Mouse (Mus musculus) embryonic facial prominence, embryonic 10.5 days (tissue): Measurements from ENCODE around the gene Htra3. TPM values are rescaled to one million over a fixed set of nuclear protein-coding genes. Genes with fewer than 3 reads are reported as not detected.

Experiments
- DNase-seq: peaks from one replicate; pipeline ENCODE4 v3.0.0-alpha.2; 2017; ENCODE audit warnings: low spot score
- H3K27ac ChIP-seq: fragments of 300-500 bp; sonication (generic); replicated peaks from 2 replicates; pipeline ENCODE4 v1.5.1; 2016; ENCODE audit warnings: mild to moderate bottlenecking
- H3K27me3 ChIP-seq: fragments of 300-500 bp; sonication (generic); replicated peaks from 2 replicates; pipeline ENCODE4 v1.6.1; 2016; ENCODE audit warnings: low read depth, mild to moderate bottlenecking; ENCODE audit not compliant: poor library complexity, severe bottlenecking
- H3K36me3 ChIP-seq: fragments of 300-500 bp; sonication (generic); replicated peaks from 2 replicates; pipeline ENCODE4 v1.6.1; 2016; ENCODE audit warnings: mild to moderate bottlenecking, moderate library complexity
- H3K4me1 ChIP-seq: fragments of 300-500 bp; sonication (generic); 2 replicates; pipeline ENCODE4 v1.6.1; 2016
- H3K4me3 ChIP-seq: fragments of 300-500 bp; sonication (generic); 2 replicates; pipeline ENCODE4 v1.5.1; 2016; ENCODE audit warnings: mild to moderate bottlenecking, moderate library complexity
- H3K9me3 ChIP-seq: fragments of 300-500 bp; sonication (generic); 2 replicates; pipeline ENCODE4 v1.6.1; 2016; ENCODE audit warnings: mild to moderate bottlenecking
- WGBS: fragments of 180-500 bp; shearing (Covaris S2); methylation state at CpG from one replicate; pipeline ENCODE4 v1.1.7; 2016; 5-methylcytosine and 5-hydroxymethylcytosine counted together
- polyA plus RNA-seq: library from polyadenylated mRNA; unstranded; fragments of >200 nt; fragmentation: Nextera tagmentation; extraction: Ambion mirVana; gene quantifications from 2 replicates; pipeline ENCODE4 v1.2.1, GENCODE M21; 2016

Htra3 gene
- polyA plus RNA-seq, 1 experiment from 2014 or later, result 4.2 TPM

DNA sequence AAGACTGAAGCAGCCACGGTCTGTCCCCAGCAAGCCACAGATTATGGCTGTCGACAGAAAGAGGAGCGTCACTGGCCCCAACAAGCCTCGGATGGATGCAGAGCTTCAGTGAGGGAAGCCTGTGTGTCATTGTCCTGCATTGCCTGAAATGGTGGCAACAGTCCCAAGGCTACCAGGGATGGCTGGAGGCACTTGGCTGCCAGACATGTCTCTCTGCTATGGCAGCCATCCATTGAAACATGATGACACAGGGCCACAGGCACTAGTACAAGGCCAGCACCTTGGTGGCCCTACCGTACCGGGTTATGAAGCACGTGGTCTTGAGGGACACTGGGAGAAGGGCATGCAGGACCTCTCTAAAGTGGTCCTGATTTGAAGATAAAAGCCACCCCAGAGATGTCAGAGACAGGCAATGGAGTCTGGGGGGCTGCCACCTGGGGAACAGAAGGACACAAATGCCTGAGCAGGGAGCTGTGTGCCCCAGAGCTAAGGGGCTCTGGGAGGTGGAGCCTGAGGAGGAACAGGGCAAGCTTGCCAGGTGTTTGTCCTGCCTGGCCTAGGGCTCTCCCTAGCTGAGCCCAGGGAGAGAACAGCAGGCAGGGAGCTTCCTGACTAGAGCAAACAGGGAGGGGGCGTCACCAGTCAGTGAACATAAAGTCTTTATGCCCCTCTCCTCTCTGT, 11.0 kb upstream of the Htra3 start:
- peaks cover 55% of the 10 kb centered on the region for H3K4me1 ChIP-seq
- no peak overlapping the region for H3K4me3 ChIP-seq
- H3K9me3 ChIP-seq, result no peaks in the 10 kb centered on the region
- no peaks in the 10 kb centered on the region for H3K27me3 ChIP-seq
- 89% methylated on average over 8 of the region's 8 CpGs for WGBS
- no peak overlapping the region; the same call in 1 of the 2 replicates for H3K27ac ChIP-seq
- DNase-seq, result no peak
- no peaks in the 10 kb centered on the region for H3K36me3 ChIP-seq

DNA sequence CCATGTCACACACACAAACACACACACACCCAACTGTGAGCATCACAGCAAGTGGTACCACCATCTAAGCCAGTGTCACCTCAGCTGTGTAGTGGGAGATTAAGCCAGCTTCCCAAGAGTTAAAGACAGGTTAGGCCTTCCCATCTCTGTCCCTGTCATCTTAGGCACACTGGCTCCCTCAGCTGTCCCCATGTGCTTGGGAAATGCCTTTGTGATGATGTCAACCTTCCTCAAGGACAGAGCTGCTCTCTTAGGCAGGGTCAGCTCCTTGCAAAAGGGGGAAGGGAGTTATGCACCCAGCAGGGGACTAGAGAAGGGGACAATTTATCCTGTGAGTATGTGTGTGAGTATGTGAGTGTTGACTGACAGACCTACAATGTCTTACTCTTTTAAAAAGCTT, 9.8 kb upstream of the Htra3 start:
- Histone ChIP-seq H3K4me1 (peaks cover 55% of the 10 kb centered on the region), H3K36me3 (no peaks in the 10 kb centered on the region), H3K27ac (0 out of 2 replicates have a peak overlapping the region, but pooled peaks have one; percentile 6), H3K9me3 (no peaks in the 10 kb centered on the region), H3K4me3 (no peak overlapping the region), H3K27me3 (no peaks in the 10 kb centered on the region)
- no peak for DNase-seq

- Histone ChIP-seq H3K36me3 (no peaks in the 10 kb centered on the region), H3K27ac (no peak overlapping the region), H3K27me3 (no peaks in the 10 kb centered on the region), H3K4me1 (peaks cover 58% of the 10 kb centered on the region), H3K9me3 (no peaks in the 10 kb centered on the region), H3K4me3 (no peak overlapping the region)
- no peak for DNase-seq
- 81% methylated on average over 2 of the region's 2 CpGs for WGBS
These were observed 9.3 kb upstream of the Htra3 start for GRCm38 (mm10) chr5:35688851-35689250.

DNA sequence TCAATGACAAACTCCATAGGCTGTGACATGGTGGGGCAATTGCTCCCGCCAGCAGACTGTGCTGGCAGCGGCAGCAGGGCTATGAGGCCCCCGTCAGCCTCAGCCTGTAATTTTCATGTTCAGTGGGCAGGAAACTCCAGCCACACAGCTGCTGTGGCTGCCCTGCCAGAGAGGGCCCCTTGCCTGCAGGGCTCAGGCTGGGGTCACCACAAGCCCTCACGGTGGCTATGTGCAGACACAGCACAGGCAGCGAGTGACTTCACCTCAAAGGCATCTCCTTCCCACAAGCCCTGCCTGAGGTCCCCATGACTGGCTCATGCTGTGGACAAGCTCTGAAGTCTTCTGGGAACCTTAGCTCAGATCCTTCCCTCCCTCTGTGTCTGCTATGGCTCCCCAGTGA, 7.5 kb upstream of the Htra3 start:
- Histone ChIP-seq H3K4me3 (no peak overlapping the region), H3K27ac (peak overlapping the region; percentile 41; the same call in 1 of the 2 replicates)
- DNase-seq, result peak; percentile 45

DNA sequence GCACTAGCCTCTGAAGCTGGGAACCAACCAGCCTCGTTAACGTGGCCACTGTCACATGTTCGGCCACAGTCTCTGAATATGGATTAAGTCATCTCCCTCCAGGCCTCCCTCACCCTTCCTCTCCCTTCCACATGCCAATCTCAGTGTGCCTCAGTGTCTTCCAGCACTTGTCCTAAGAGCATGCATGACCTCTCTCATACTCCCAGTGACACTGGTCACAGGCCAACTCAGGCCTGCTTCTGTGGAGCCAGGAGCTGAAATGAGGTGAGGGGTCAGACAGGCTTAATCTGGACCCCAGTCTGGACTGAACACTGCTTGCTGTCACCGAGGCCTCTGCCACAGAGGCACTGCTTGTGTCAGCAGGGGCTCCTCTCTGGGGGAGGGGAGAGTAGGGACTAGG, 6.8 kb upstream of the Htra3 start:
- Histone ChIP-seq H3K4me3 (no peak overlapping the region), H3K27ac (0 out of 2 replicates have a peak overlapping the region, but pooled peaks have one; percentile 12), H3K9me3 (no peaks in the 10 kb centered on the region), H3K4me1 (peaks cover 42% of the 10 kb centered on the region), H3K36me3 (no peaks in the 10 kb centered on the region), H3K27me3 (peaks cover 4% of the 10 kb centered on the region)
- WGBS, result 76% methylated on average over 4 of the region's 4 CpGs
- no peak for DNase-seq

More for the DNA sequence above, 7.5 kb upstream of the Htra3 start:
- H3K36me3 ChIP-seq, result no peaks in the 10 kb centered on the region
- 53% methylated on average over 5 of the region's 5 CpGs for WGBS
- no peaks in the 10 kb centered on the region for H3K9me3 ChIP-seq
- H3K27me3 ChIP-seq, result no peaks in the 10 kb centered on the region
- H3K4me1 ChIP-seq, result peaks cover 49% of the 10 kb centered on the region

GRCm38 (mm10) chr5:35685079-35685478, 5.5 kb upstream of the Htra3 start:
- H3K4me3 ChIP-seq, result no peak overlapping the region
- no peaks in the 10 kb centered on the region for H3K36me3 ChIP-seq
- peaks cover 29% of the 10 kb centered on the region for H3K4me1 ChIP-seq
- no peak overlapping the region for H3K27ac ChIP-seq
- peaks cover 17% of the 10 kb centered on the region for H3K27me3 ChIP-seq
- no peak for DNase-seq
- WGBS, result 68% methylated on average over 3 of the region's 3 CpGs
- no peaks in the 10 kb centered on the region for H3K9me3 ChIP-seq

DNA sequence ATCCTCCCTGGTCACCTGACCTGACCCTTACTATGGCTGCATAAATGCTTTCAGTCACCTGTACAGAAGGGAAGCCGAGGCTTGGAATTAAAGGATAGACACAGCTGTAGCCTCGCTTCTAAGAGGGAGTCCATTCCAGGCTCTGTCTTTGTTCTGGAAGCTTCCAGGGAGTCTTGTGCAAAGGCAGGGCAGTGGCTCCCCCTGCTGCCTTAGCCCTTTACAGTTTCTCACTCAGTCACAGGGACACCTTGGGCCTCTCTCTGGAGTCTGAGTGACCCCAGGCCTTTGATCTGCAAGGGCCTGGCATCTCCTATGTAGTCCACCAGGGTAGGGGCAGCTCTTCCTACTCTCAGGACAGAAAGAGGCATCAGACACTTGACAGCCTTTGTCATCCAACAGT, 1.4 kb upstream of the Htra3 start:
- Histone ChIP-seq H3K36me3 (no peaks in the 10 kb centered on the region), H3K4me1 (peaks cover 18% of the 10 kb centered on the region), H3K9me3 (no peaks in the 10 kb centered on the region), H3K27me3 (peaks cover 58% of the 10 kb centered on the region), H3K27ac (no peak overlapping the region), H3K4me3 (no peak overlapping the region)
- DNase-seq, result no peak
- 71% methylated on average over 2 of the region's 2 CpGs for WGBS

DNA sequence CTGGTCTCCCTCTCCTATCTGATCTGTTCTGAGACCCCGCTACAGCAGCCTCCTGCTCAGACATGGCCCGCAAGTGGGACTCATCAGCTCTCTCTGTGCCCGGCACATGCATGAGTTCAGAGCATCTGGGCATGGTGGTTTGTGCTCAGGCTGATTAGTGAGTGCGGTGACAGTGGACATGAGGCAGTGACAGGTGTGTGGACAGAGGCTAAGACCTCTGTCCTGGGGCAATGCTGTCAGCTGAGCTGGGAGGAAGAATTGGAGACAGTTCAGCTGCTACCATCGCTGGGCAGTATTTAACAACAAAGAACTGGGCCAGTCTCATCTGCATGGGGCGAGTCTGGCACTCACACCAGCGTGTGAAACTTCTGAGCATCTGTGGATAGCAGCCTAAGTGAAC, 2.6 kb downstream of the Htra3 start:
- no peak for DNase-seq
- H3K9me3 ChIP-seq, result no peaks in the 10 kb centered on the region
- no peak overlapping the region for H3K27ac ChIP-seq
- peaks cover 38% of the 10 kb centered on the region for H3K4me1 ChIP-seq
- H3K36me3 ChIP-seq, result no peaks in the 10 kb centered on the region
- H3K4me3 ChIP-seq, result no peak overlapping the region
- H3K27me3 ChIP-seq, result peaks cover 61% of the 10 kb centered on the region
- 90% methylated on average over 7 of the region's 7 CpGs for WGBS

DNA sequence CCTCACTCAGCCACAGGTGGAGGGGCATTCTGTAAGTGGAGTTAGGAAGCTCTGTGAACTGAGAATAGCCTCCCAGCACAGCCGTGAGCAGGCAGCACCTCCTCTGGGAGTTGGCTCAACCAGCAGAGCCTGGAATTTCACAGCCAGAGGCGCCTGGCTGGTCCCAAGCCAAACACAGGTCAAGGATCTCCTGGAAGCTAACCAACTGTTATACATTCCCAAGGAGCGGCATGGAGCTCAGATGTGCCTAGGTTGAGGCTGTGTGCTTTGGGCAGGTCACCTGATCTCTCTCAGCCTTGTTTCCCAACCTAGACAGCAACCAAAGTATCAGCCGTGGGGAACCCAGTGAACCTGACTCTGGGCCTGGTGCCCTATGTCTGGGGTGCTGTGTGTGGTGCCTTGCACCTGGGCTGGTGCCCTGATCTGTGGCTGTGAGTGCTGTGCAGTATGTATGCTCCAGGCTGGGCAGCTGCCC, 5.5 kb downstream of the Htra3 start:
- H3K4me3 ChIP-seq, result no peak overlapping the region
- peaks cover 63% of the 10 kb centered on the region for H3K4me1 ChIP-seq
- whole genome bisulfite sequencing, result 57% methylated on average over 4 of the region's 4 CpGs
- H3K36me3 ChIP-seq, result no peaks in the 10 kb centered on the region
- peaks cover 34% of the 10 kb centered on the region for H3K27me3 ChIP-seq
- no peaks in the 10 kb centered on the region for H3K9me3 ChIP-seq
- peak overlapping the region; percentile 65 for H3K27ac ChIP-seq
- no peak for DNase-seq

- DNase-seq, result no peak
- no peak overlapping the region for H3K4me3 ChIP-seq
- no peaks in the 10 kb centered on the region for H3K9me3 ChIP-seq
- peaks cover 66% of the 10 kb centered on the region for H3K4me1 ChIP-seq
- 58% methylated on average over 7 of the region's 7 CpGs for WGBS
- no peaks in the 10 kb centered on the region for H3K36me3 ChIP-seq
- peak overlapping the region; percentile 79 for H3K27ac ChIP-seq
- H3K27me3 ChIP-seq, result peaks cover 24% of the 10 kb centered on the region
These were observed 6.5 kb downstream of the Htra3 start for GRCm38 (mm10) chr5:35673086-35673485.

- whole genome bisulfite sequencing, result 54% methylated on average over 1 of the region's 1 CpGs
- H3K4me3 ChIP-seq, result no peak overlapping the region
- DNase-seq, result no peak
- peaks cover 19% of the 10 kb centered on the region for H3K27me3 ChIP-seq
- H3K4me1 ChIP-seq, result peaks cover 70% of the 10 kb centered on the region
- peak overlapping the region; percentile 79 for H3K27ac ChIP-seq
- no peaks in the 10 kb centered on the region for H3K9me3 ChIP-seq
- no peaks in the 10 kb centered on the region for H3K36me3 ChIP-seq
These were observed 7.0 kb downstream of the Htra3 start for GRCm38 (mm10) chr5:35672581-35672980.

- Histone ChIP-seq H3K4me1 (peaks cover 75% of the 10 kb centered on the region), H3K27me3 (peaks cover 8% of the 10 kb centered on the region), H3K4me3 (no peak overlapping the region), H3K36me3 (no peaks in the 10 kb centered on the region), H3K9me3 (no peaks in the 10 kb centered on the region), H3K27ac (peak overlapping the region; percentile 79)
- WGBS, result 73% methylated on average over 9 of the region's 9 CpGs
- DNase-seq, result no peak
These were observed 8.1 kb downstream of the Htra3 start for GRCm38 (mm10) chr5:35671474-35671891.

DNA sequence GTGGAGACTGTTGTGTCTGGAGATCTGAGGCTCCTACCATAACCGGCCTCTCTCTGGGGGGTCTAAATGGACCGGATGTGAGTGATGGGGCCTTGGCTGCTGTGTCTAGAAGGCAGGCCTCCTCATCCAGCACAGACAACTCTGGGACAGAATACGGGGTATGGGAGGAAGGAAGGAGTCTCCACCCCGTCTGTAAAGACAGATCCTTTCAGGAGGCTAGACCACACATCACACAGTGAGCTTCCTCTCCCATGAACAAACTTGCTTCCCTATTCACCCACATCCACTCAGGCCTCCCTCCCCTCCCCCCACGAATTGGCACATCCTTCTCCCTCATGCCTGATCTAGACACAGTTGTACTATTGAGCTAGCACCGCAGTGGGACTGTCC, 9.2 kb downstream of the Htra3 start:
- no peak overlapping the region for H3K4me3 ChIP-seq
- DNase-seq, result no peak
- H3K9me3 ChIP-seq, result no peaks in the 10 kb centered on the region
- H3K27me3 ChIP-seq, result no peaks in the 10 kb centered on the region
- H3K27ac ChIP-seq, result peak overlapping the region; percentile 79
- 34% methylated on average over 6 of the region's 6 CpGs for WGBS
- H3K36me3 ChIP-seq, result no peaks in the 10 kb centered on the region
- peaks cover 75% of the 10 kb centered on the region for H3K4me1 ChIP-seq
